Mouse (Mus musculus) stomach, postnatal 0 days (tissue): ENCODE data around the gene Cyp46a1. TPM values are rescaled to one million over a fixed set of nuclear protein-coding genes. Genes with fewer than 3 reads are reported as not detected.

Experiments
- ATAC-seq: fragments of 200-750 bp; cut with Nextera tagmentation; 2 replicates; pipeline ENCODE4 v1.8.0; 2017; ENCODE audit not compliant: low FRiP score, low TSS enrichment
- DNase-seq: peaks from one replicate; pipeline ENCODE4 v3.0.0-alpha.2; 2016; ENCODE audit warnings: low spot score
- H3K27ac ChIP-seq: fragments of 300-500 bp; sonication (generic); replicated peaks from 2 replicates; pipeline ENCODE4 v1.5.1; 2014; ENCODE audit warnings: mild to moderate bottlenecking, control low read depth
- H3K27me3 ChIP-seq: fragments of 300-500 bp; sonication (generic); 2 replicates; pipeline ENCODE4 v1.6.1; 2014; ENCODE audit warnings: low read length; ENCODE audit not compliant: control insufficient read depth, insufficient read depth
- H3K36me3 ChIP-seq: fragments of 300-500 bp; sonication (generic); 2 replicates; pipeline ENCODE4 v1.6.1; 2014; ENCODE audit warnings: low read length, mixed read lengths; ENCODE audit not compliant: control insufficient read depth, insufficient read depth
- H3K4me1 ChIP-seq: fragments of 300-500 bp; sonication (generic); replicated peaks from 2 replicates; pipeline ENCODE4 v1.6.1; 2014; ENCODE audit warnings: antibody characterized with exemption; ENCODE audit not compliant: control insufficient read depth, insufficient read depth
- H3K4me2 ChIP-seq: fragments of 300-500 bp; sonication (generic); replicated peaks from 2 replicates; pipeline ENCODE4 v1.6.1; 2014; ENCODE audit warnings: low read depth, mild to moderate bottlenecking, control low read depth, moderate library complexity
- H3K4me3 ChIP-seq: fragments of 300-500 bp; sonication (generic); 2 replicates; pipeline ENCODE4 v1.5.1; 2014; ENCODE audit warnings: low read depth, low read length, control low read depth
- H3K9ac ChIP-seq: fragments of 300-500 bp; sonication (generic); 2 replicates; pipeline ENCODE4 v1.6.1; 2014; ENCODE audit warnings: mild to moderate bottlenecking, low read length, control low read depth, mixed read lengths
- H3K9me3 ChIP-seq: fragments of 300-500 bp; sonication (generic); 2 replicates; pipeline ENCODE4 v1.6.1; 2016; ENCODE audit warnings: low read length; ENCODE audit not compliant: control insufficient read depth
- CTCF ChIP-seq: IDR thresholded peaks from 2 replicates; pipeline ENCODE4 v1.5.1; 2016; ENCODE audit warnings: antibody characterized with exemption, low read depth, mild to moderate bottlenecking, moderate library complexity
- EP300 ChIP-seq: optimal IDR thresholded peaks from 2 replicates; pipeline ENCODE3; 2016; ENCODE audit warnings: antibody characterized with exemption
- WGBS: fragments of 180-500 bp; shearing (Covaris S2); extraction: QIAGEN DNeasy Blood & Tissue Kit; methylation state at CpG from one replicate; pipeline ENCODE4 v1.1.7; 2014; 5-methylcytosine and 5-hydroxymethylcytosine counted together
- polyA plus RNA-seq: library from polyadenylated mRNA; unstranded; fragments of >200 nt; fragmentation: Nextera tagmentation; extraction: Ambion mirVana; gene quantifications from 2 replicates; pipeline ENCODE4 v1.2.1, GENCODE M21; 2015

Cyp46a1 gene
- polyA plus RNA-seq, 1 experiment from 2014 or later, result 1.3 TPM

DNA sequence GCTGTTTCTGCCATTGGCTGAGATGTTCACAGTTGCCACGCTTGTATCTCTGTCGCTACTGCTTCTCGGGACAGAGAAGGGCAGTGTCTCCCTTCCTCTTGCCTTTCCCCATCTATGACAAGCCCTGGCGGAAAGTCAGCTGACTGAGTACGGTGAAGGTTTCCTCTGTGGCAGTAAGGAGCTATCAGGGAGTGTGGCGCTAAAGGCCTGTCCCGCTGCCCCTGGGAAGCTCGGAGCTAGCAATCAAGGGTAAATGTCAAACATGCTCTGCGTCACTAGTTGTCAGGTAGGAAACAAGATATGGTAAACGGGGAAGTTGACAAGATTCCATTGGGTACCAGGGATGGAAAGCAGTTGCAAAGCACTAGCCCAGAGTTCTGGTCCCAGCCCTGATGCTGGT lies 18.4 kb upstream of the Cyp46a1 start:
- DNase-seq (no peak), ATAC-seq (no peak)
- Histone ChIP-seq H3K4me3 (no peak overlapping the region), H3K4me2 (no peak overlapping the region), H3K27me3 (peaks cover 2% of the 10 kb centered on the region; the same call in 1 of the 2 replicates), H3K9ac (no peak overlapping the region; the same call in 1 of the 2 replicates), H3K9me3 (no peaks in the 10 kb centered on the region), H3K4me1 (no peaks in the 10 kb centered on the region), H3K27ac (no peak overlapping the region), H3K36me3 (no peaks in the 10 kb centered on the region)
- 49% methylated on average over 10 of the region's 10 CpGs for WGBS
- TF ChIP-seq EP300, result no peak
- TF ChIP-seq CTCF, result no peak

DNA sequence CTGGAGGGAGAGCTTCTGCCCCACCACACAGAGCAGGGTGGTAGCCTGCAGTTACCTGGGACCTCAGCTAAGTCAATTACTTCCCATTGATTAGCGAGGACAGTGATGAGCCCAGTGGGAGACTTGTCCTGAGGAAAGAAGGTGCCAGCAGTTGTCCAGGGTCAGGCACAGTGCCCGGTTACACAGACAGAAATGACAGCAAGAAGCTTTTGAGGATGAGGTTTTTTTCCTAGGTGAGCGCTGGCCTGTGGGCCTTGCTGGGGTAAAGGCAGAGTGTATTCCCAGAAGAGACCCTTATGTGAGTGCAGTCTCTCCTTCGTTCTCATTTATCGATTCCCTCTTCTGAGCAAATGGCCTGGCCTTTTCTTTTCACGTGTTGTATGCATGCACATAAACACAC lies 17.5 kb upstream of the Cyp46a1 start:
- 56% methylated on average over 6 of the region's 6 CpGs for whole genome bisulfite sequencing
- Histone ChIP-seq H3K9me3 (no peaks in the 10 kb centered on the region), H3K4me3 (no peak overlapping the region), H3K36me3 (no peaks in the 10 kb centered on the region), H3K27me3 (peaks cover 2% of the 10 kb centered on the region; the same call in 1 of the 2 replicates), H3K4me2 (no peak overlapping the region), H3K27ac (no peak overlapping the region), H3K4me1 (no peaks in the 10 kb centered on the region), H3K9ac (no peak overlapping the region)
- TF ChIP-seq CTCF (no peak), EP300 (no peak)
- DNase-seq (no peak), ATAC-seq (no peak)

DNA sequence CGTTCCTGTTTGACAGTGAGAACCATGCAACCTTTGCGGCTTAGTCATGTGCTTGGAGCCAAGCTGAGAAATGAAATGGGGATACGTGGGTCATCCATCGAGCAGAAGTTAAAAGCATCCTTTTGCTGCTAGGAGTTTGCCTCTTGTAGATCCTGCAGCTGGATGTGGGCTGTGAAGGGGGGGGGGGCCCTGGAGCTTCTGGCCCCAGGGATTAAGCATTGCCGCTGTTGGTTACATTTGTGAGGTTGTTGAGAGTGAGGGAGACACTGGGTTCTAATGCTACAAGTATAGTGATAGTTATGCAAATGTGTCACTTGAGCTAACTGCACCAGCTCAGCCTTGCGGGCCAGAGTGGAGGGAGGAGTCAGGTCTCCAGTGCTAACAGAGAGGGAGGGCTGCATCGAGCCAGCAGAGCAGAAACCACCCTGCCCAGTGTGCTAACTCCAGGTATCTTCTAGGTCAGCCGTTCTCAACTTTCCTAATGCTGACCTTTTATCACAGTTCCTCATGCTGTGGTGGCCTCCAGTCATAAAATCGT lies 16.9 kb upstream of the Cyp46a1 start:
- DNase-seq (no peak), ATAC-seq (no peak)
- no peak overlapping the region for H3K4me2 ChIP-seq
- no peak for TF ChIP-seq CTCF
- no peak for TF ChIP-seq EP300
- H3K9me3 ChIP-seq, result no peaks in the 10 kb centered on the region
- H3K27me3 ChIP-seq, result peaks cover 2% of the 10 kb centered on the region; the same call in 1 of the 2 replicates
- H3K36me3 ChIP-seq, result no peaks in the 10 kb centered on the region
- H3K4me3 ChIP-seq, result no peak overlapping the region
- H3K9ac ChIP-seq, result no peak overlapping the region
- no peak overlapping the region for H3K27ac ChIP-seq
- no peaks in the 10 kb centered on the region for H3K4me1 ChIP-seq
- 28% methylated on average over 9 of the region's 9 CpGs for WGBS

DNA sequence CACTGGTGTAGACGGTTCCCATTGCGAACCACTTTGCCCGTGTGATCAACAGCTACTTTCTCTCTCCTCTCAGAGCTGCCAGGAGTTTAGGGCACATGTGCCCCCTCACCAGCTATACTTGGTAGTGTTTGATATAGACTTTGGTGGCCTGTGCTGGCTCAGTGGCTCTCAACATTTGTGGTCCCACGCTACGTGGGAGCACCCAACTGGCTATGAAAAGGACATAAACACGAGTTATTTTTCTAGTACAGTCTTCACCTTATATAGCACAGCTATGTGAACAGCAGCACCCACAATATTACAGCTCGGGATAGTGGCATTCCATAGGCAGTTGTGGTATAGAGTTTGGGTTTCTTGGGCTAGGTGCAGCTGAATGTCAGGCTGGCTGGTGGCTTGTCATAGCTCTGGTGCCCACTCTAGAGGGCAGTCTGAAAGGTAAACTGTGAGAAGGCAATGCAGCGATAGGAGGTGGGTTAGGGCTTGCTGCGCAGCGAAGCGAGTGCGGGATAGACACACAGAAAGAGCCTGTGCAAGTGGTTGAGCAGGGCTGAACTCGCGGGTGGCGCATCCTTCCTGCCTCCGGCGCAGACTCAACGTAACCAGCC lies 16.3 kb upstream of the Cyp46a1 start:
- H3K4me2 ChIP-seq, result no peak overlapping the region
- DNase-seq (no peak), ATAC-seq (no peak)
- H3K4me1 ChIP-seq, result no peaks in the 10 kb centered on the region
- no peaks in the 10 kb centered on the region for H3K36me3 ChIP-seq
- WGBS, result 40% methylated on average over 18 of the region's 18 CpGs
- H3K27ac ChIP-seq, result no peak overlapping the region
- H3K9ac ChIP-seq, result no peak overlapping the region
- H3K27me3 ChIP-seq, result peaks cover 2% of the 10 kb centered on the region; the same call in 1 of the 2 replicates
- TF ChIP-seq EP300, result no peak
- no peak overlapping the region for H3K4me3 ChIP-seq
- no peaks in the 10 kb centered on the region for H3K9me3 ChIP-seq

GRCm38 (mm10) chr12:108318499-108318898 lies 15.7 kb upstream of the Cyp46a1 start:
- H3K36me3 ChIP-seq, result no peaks in the 10 kb centered on the region
- H3K27me3 ChIP-seq, result peaks cover 2% of the 10 kb centered on the region; the same call in 1 of the 2 replicates
- no peaks in the 10 kb centered on the region for H3K9me3 ChIP-seq
- TF ChIP-seq CTCF, result no peak
- TF ChIP-seq EP300, result no peak
- no peak overlapping the region for H3K4me2 ChIP-seq
- DNase-seq (no peak), ATAC-seq (no peak)
- no peaks in the 10 kb centered on the region for H3K4me1 ChIP-seq
- WGBS, result 18% methylated on average over 37 of the region's 37 CpGs
- H3K27ac ChIP-seq, result no peak overlapping the region
- no peak overlapping the region for H3K4me3 ChIP-seq
- no peak overlapping the region for H3K9ac ChIP-seq

- Histone ChIP-seq H3K27me3 (peaks cover 2% of the 10 kb centered on the region; the same call in 1 of the 2 replicates), H3K9ac (no peak overlapping the region), H3K4me1 (no peaks in the 10 kb centered on the region), H3K9me3 (no peaks in the 10 kb centered on the region), H3K36me3 (no peaks in the 10 kb centered on the region), H3K4me2 (no peak overlapping the region), H3K4me3 (no peak overlapping the region), H3K27ac (no peak overlapping the region)
- ATAC-seq, result no peak
- TF ChIP-seq EP300 (no peak), CTCF (no peak)
- 30% methylated on average over 8 of the region's 8 CpGs for WGBS
- no peak for DNase-seq
Measured at GRCm38 (mm10) chr12:108320096-108320495, 14.1 kb upstream of the Cyp46a1 start.
